Mouse (Mus musculus) lung, postnatal 0 days (tissue): ENCODE measurements around the gene Ccdc3.

Experiments
- CTCF ChIP-seq: IDR thresholded peaks from 2 replicates; pipeline ENCODE4 v1.5.1; 2016; ENCODE audit warnings: antibody characterized with exemption, mild to moderate bottlenecking
- EP300 ChIP-seq: IDR thresholded peaks from 2 replicates; pipeline ENCODE4 v1.6.1; 2016; ENCODE audit warnings: antibody characterized with exemption, mild to moderate bottlenecking, control low read depth

- TF ChIP-seq EP300 = no peak
- TF ChIP-seq CTCF = no peak
Measured at GRCm38 (mm10) chr2:5185631-5186030, 48.1 kb downstream of the Ccdc3 start.
